Mouse (Mus musculus): Measurements from ENCODE around the gene Skil. TPM values are rescaled to one million over a fixed set of nuclear protein-coding genes. Genes with fewer than 3 reads are reported as not detected.

Gene Skil
- total and polyA plus RNA-seq, 3 experiments = 7.4 to 8.6 TPM; not detected in 1

DNA sequence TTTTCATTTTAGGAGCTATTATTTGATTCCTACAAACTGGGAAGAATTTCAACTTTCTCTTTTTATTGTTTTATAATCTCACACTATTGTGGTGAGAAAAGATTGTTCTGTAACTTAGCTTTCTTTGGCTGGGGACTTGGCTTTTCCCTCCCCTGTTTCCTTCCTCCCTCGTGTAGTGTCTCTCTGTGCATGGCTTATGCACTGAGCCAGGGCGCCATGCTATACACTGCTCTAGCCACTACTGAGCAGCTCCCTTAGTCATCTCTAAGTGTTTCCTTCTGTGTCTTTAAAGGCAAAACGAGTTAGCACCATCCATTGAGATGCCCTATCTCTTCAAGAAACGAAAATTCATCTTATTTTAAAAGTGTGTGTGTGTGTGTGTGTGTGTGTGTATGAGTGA, 31.4 kb downstream of the Skil start:
- DNase-seq (ENCODE audit: low read depth, low spot score) = no peak
- Histone ChIP-seq H3K9me3 (replicated peaks; ENCODE audit: insufficient read depth, low read length) (no peaks in the 10 kb centered on the region), H3K9ac (ENCODE audit: control insufficient read depth, low read depth, low read length, poor library complexity, severe bottlenecking) (no peak overlapping the region), H3K4me1 (ENCODE audit: control insufficient read depth in 1 of 2, insufficient read depth in 2 of 2, low read length in 2 of 2) (peaks cover 0 to 10% of the 10 kb centered on the region in 2 experiments), H3K79me2 (ENCODE audit: control insufficient read depth, insufficient read depth, low read length, poor library complexity) (no peaks in the 10 kb centered on the region), H3K4me3 (ENCODE audit: control insufficient read depth in 1 of 2, insufficient read depth in 1 of 2, low read depth in 2 of 2, low read length in 2 of 2) (no peak overlapping the region), H3K27me3 (ENCODE audit: control insufficient read depth in 1 of 2, insufficient read depth in 2 of 2, low read length in 2 of 2) (no peaks in the 10 kb centered on the region), H3K27ac (ENCODE audit: control insufficient read depth, low read depth, low read length) (no peak overlapping the region), H3K36me3 (ENCODE audit: control insufficient read depth in 1 of 2, insufficient read depth in 2 of 2, low read length in 2 of 2) (peaks cover 2 to 10% of the 10 kb centered on the region in 2 experiments; a peak in 2 of 4 replicates)
- no peak for TF ChIP-seq MAX (IDR thresholded peaks at IDR 0.05; ENCODE audit: low read length)
- TF ChIP-seq CHD2 (IDR thresholded peaks at IDR 0.05; ENCODE audit: low read length) = no peak
- no peak for TF ChIP-seq GATA1 (IDR thresholded peaks at IDR 0.05; ENCODE audit: low read depth, low read length)
- TF ChIP-seq ETS1 (IDR thresholded peaks at IDR 0.05; ENCODE audit: low read depth, low read length) = no peak
- TF ChIP-seq KAT2A (conservative IDR thresholded peaks at IDR 0.05; ENCODE audit: low read depth, low read length) = no peak
- no peak for TF ChIP-seq MYC (IDR thresholded peaks at IDR 0.05; ENCODE audit: low read depth, low read length)
- no peak for TF ChIP-seq ZKSCAN1 (IDR thresholded peaks at IDR 0.05; ENCODE audit: low read depth, low read length)
- no peak for TF ChIP-seq TCF12 (IDR thresholded peaks at IDR 0.05; ENCODE audit: low read depth, low read length)
- no peak for TF ChIP-seq UBTF (IDR thresholded peaks at IDR 0.05; ENCODE audit: borderline replicate concordance, insufficient read depth, low read depth, low read length)
- TF ChIP-seq ZC3H11A (IDR thresholded peaks at IDR 0.05; ENCODE audit: low read depth, low read length) = no peak
- TF ChIP-seq MAZ (IDR thresholded peaks at IDR 0.05; ENCODE audit: low read depth, low read length) = no peak
- TF ChIP-seq MXI1 (IDR thresholded peaks at IDR 0.05; ENCODE audit: low read depth, low read length) = no peak
- no peak for TF ChIP-seq E2F4 (IDR thresholded peaks at IDR 0.05; ENCODE audit: borderline replicate concordance, low read depth, low read length)
- no peak for TF ChIP-seq USF2 (IDR thresholded peaks at IDR 0.05; ENCODE audit: borderline replicate concordance in 1 of 2, insufficient read depth in 1 of 2, low read depth in 1 of 2, low read length in 2 of 2)
- TF ChIP-seq ZMIZ1 (IDR thresholded peaks at IDR 0.05; ENCODE audit: low read depth, low read length) = no peak
- TF ChIP-seq JUND (IDR thresholded peaks at IDR 0.05; ENCODE audit: low read depth, low read length) = no peak
- no peak for TF ChIP-seq SMC3 (IDR thresholded peaks at IDR 0.05; ENCODE audit: low read depth, low read length)
- TF ChIP-seq MAFK (IDR thresholded peaks at IDR 0.05; ENCODE audit: borderline replicate concordance, low read depth, low read length) = no peak
- TF ChIP-seq TBP (IDR thresholded peaks at IDR 0.05; ENCODE audit: low read depth, low read length) = no peak

DNA sequence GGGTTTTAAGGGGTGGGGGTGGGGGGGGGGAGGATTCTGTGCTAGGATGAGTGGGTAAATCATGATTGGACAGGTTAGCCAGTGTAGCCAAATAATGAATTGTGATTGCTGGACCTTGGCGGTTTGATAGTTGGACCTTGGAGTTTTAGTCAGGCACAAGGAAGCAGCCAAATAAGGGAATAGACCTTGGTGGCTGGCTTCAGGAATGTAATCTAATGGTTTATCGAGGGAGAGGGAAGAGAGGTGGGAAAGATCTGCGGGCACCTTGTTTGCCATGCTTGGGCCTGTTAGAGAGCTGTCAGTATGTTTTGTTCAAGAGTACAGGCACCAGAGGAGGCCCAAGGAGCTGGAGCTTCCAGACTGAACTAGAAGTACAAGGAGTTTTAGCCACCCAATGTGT, 32.0 kb downstream of the Skil start:
- Histone ChIP-seq H3K4me1 (ENCODE audit: control insufficient read depth in 1 of 2, insufficient read depth in 2 of 2, low read length in 2 of 2) (peaks cover 0 to 10% of the 10 kb centered on the region in 2 experiments), H3K27me3 (ENCODE audit: control insufficient read depth in 1 of 2, insufficient read depth in 2 of 2, low read length in 2 of 2) (no peaks in the 10 kb centered on the region), H3K4me3 (ENCODE audit: control insufficient read depth in 1 of 2, insufficient read depth in 1 of 2, low read depth in 2 of 2, low read length in 2 of 2) (no peak overlapping the region), H3K79me2 (ENCODE audit: control insufficient read depth, insufficient read depth, low read length, poor library complexity) (no peaks in the 10 kb centered on the region), H3K9me3 (replicated peaks; ENCODE audit: insufficient read depth, low read length) (no peaks in the 10 kb centered on the region), H3K27ac (ENCODE audit: control insufficient read depth, low read depth, low read length) (no peak overlapping the region), H3K36me3 (ENCODE audit: control insufficient read depth in 1 of 2, insufficient read depth in 2 of 2, low read length in 2 of 2) (peaks cover 0 to 10% of the 10 kb centered on the region in 2 experiments; a peak in 2 of 4 replicates), H3K9ac (ENCODE audit: control insufficient read depth, low read depth, low read length, poor library complexity, severe bottlenecking) (no peak overlapping the region)
- TF ChIP-seq POLR2AphosphoS2 (IDR thresholded peaks at IDR 0.05; ENCODE audit: low read length) (no peak), SIN3A (IDR thresholded peaks at IDR 0.05; ENCODE audit: low read length) (no peak), CHD2 (IDR thresholded peaks at IDR 0.05; ENCODE audit: low read length) (no peak), RCOR1 (IDR thresholded peaks at IDR 0.05; ENCODE audit: low read depth, low read length) (no peak), TAL1 (IDR thresholded peaks at IDR 0.05; ENCODE audit: low read length) (no peak), MEF2A (IDR thresholded peaks at IDR 0.05; ENCODE audit: extremely low read depth, insufficient replicate concordance, low read depth, low read length, poor library complexity, severe bottlenecking) (no peak), UBTF (IDR thresholded peaks at IDR 0.05; ENCODE audit: borderline replicate concordance, insufficient read depth, low read depth, low read length) (no peak), GATA1 (IDR thresholded peaks at IDR 0.05; ENCODE audit: low read depth, low read length) (no peak), USF2 (IDR thresholded peaks at IDR 0.05; ENCODE audit: borderline replicate concordance in 1 of 2, insufficient read depth in 1 of 2, low read depth in 1 of 2, low read length in 2 of 2) (no peak), HCFC1 (IDR thresholded peaks at IDR 0.05; ENCODE audit: low read depth, low read length) (no peak), POLR2A (IDR thresholded peaks at IDR 0.05; ENCODE audit: control insufficient read depth in 1 of 2, insufficient read depth in 1 of 2, low read depth in 1 of 2, low read length in 2 of 2, poor library complexity in 1 of 2) (no peak), MXI1 (IDR thresholded peaks at IDR 0.05; ENCODE audit: low read depth, low read length) (no peak), ELF1 (IDR thresholded peaks at IDR 0.05; ENCODE audit: low read depth, low read length) (no peak), MAX (IDR thresholded peaks at IDR 0.05; ENCODE audit: low read length) (no peak), NRF1 (IDR thresholded peaks at IDR 0.05; ENCODE audit: insufficient read depth, low read depth, low read length, poor library complexity, severe bottlenecking) (no peak)
- no peak for DNase-seq (ENCODE audit: low read depth, low spot score)
